Mouse (Mus musculus) cerebellum, adult 11-12 months (tissue): Measurements from ENCODE around the gene Pglyrp2.
A peak's percentile ranks its signal among the peaks of the same experiment; 100 is the strongest.

ENCODE experiments used
- DNase-seq: peaks from one replicate; pipeline ENCODE4 v3.0.0; 2022

Pglyrp2 gene

DNA sequence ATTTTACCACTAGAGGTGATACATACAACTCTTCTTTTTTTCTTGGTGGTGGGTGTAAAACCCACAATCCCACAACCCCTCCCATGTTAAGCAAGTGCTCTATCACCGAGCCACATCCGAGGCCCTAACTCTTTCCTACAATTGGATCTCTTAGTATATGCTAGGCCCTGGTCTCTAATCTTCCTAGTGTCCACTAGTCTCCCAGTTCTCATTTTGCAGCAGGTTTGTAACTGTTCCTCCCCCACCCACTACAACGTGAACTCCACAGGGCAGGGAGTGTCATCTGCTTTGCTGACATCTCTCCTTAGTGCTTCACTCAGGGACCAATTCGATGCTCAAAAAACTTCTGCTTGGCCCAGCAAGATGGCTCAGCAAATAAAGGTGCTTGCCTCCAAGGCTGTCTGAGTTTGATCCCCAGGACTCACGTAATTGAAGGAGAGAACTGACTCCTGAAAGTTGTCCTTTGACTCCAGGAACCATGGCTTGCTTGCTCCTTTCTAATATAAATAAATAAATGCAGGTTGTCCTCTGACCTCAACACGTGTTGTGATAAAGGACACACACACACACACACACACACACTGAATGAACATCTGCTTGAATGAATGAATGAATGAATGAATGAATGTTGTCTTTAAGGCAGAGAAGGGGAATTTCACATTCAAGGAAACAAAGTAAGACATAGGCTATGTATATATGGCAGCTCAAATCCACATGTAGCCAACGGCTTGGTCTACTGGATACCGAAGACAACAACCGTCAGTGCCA lies 21.8 kb downstream of the Pglyrp2 start:
- no peak for DNase-seq

- no peak for DNase-seq
Observed at GRCm38 (mm10) chr17:32396266-32396665, 27.7 kb downstream of the Pglyrp2 start.

- DNase-seq: no peak
Observed at GRCm38 (mm10) chr17:32393944-32394343, 30.0 kb downstream of the Pglyrp2 start.

DNA sequence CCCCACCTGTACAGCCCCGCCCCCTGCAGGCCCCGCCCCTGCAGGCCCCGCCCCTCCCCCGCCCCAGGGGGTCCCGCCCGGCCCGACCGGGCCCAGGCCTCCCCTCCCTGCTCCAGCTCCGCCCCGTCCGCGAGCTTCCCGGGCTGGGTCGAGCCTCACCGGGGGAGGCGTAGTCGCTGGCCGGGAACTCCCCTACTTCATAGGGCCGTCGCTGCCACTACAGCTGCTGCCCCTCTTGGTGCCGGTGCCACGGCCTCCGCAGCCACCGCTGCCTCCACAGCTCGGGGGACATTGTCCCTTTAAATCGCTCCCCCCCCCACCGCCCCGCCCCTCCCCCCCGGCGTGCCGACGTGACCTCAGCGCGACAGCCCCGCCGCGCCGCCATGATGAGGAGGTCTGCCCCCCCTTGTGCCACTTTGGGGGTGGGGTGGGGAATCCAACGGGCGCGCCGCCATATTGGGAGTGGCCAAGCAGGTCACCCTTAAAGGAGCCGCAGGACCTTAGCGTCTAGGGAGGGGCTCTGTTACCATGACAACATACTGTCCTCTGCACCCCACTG lies 34.8 kb downstream of the Pglyrp2 start, which contains the start of gene Wiz:
Wiz (minus strand) TSS at position 339 of the 559 bp plus-strand sequence.
- peak; percentile 97 for DNase-seq

DNA sequence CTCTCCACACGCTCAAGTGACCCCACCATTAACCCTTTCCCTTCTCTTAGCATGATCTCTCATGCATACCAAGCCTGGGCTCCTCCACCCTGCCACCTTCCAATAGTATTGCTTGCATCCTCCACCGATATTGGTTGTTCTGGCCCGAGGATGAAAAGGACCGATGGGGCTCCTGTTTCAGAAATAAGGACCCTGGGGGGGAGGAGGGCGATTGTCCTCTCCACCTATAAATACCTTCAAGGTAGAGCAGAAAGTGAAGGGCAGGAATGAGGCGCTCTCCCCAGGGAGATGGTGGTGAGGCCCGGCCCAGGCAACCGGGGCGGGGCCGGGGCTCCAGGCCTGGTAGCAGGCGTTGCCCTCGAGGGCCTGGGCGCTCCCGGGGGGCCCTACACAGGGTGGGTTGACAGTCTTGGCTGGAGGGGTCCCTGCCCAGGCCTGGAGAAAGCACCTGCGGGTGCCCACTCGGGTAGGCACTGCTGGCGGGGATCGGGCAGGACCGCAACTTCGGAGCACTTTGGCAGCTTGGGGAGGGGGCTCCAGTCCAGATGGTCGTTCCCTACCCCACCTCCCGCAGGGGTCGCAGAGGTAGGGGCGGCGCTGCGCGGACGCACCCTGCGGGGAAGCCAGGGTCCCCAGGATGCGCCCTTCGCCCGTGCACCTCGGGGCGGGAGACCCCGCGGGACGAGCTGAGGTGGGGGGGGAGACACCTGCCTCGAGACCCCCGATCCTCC lies 35.4 kb downstream of the Pglyrp2 start:
- DNase-seq: peak; percentile 81

DNA sequence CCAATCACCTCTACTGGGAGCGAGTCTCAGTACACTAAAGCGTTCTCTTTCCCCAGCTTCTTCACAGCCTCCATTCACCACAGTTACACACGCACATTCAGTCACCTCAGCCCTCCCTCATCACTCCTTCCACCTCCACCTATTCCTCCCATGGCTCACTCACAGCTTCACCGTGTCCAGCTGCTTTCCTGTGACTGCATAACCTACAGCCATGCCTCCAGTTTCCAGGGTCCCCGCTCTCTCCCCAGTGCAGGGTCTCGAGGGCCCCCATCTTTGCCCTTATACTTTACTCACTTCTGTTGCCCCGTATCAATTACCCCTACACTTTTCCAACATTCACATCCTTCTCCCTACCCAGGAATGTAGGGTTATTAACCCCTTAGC lies 36.0 kb downstream of the Pglyrp2 start:
- DNase-seq: no peak

GRCm38 (mm10) chr17:32386659-32387432 lies 37.1 kb downstream of the Pglyrp2 start:
- DNase-seq: no peak

GRCm38 (mm10) chr17:32383661-32384060 lies 40.3 kb downstream of the Pglyrp2 start:
- DNase-seq: peak; percentile 19

DNA sequence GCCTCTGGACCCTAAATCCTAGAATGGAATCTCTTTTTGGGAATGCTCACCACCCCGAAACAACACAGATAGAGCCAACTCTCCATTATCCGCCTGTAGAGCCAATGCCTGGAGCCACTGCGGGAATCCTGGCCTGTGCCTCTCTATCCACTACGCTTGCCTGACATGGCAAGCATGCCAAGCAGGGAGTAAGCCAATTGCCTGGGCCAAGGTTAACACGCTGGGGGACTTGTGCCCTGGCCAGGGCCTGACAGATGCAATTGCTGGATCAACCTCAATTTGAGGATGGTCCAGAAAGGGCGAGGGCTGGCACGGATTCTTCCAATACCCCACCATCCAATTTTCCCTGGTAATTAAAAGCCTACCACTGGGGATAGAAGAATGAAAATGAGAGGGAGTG lies 41.4 kb downstream of the Pglyrp2 start:
- DNase-seq: peak; percentile 82

DNA sequence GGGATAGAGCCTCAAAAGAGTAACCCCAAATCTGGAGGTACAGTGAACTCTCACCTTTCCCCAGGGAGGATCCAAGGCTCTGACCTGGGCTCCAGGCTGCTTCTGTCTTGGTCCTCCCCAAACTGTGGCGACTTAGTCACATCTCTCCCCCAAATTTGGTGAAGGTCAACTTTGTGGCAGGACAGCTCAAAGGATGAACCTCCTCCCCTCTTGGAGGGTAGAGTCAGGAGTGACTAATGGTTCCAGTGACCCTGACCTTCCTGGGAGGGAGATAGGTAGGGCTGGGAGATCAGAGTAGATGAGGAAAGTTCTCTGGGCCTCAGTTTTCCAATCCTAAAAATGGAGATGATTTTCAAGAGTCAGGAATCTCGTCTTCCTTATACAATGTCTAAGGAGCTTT lies 45.2 kb downstream of the Pglyrp2 start:
- peak; percentile 1 for DNase-seq

DNA sequence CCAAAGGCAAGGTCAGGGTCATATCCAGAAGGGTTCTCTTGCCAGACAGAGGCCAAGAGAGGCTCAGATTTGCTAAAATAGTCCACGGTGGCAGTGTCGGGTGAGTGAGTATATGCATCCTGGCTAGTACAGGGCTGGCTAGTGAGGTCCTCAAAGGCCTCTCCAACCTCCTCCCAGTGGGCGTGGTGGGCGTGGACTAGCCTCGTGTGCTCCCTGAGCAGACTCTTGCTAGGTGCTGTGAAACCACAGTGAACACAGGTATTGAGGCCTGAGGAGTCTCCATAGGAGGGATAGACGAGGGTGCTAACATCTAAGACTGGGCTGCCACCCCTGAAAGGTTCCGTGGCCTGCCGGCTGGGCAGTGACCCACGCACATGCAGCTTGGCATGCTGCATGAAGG lies 46.8 kb downstream of the Pglyrp2 start:
- DNase-seq: peak; percentile 4

- DNase-seq: peak; percentile 2
Observed at GRCm38 (mm10) chr17:32376475-32376874, 47.5 kb downstream of the Pglyrp2 start.

- DNase-seq: peak; percentile 1
Observed at GRCm38 (mm10) chr17:32368991-32369578, 54.9 kb downstream of the Pglyrp2 start.

DNA sequence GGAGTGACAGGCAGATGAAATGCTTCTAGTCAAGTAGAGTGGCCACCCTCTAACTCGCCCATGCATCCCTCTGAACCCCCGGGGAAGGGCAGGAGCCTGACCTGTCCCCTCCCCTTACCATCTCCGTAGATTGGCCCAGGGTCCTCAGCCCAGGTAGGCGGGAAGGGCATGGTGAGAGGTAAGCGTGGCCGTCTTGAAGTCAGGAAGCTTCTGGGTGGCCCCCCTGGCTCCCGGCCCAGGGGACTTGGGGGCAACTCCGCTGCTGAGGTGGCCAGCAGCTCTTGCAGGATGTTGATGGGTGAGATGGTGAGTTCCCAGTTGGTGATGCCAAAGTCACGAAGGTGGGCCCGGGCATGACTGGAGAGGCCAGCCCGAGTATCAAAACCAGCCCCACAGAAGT lies 56.3 kb downstream of the Pglyrp2 start:
- DNase-seq: peak; percentile 31

DNA sequence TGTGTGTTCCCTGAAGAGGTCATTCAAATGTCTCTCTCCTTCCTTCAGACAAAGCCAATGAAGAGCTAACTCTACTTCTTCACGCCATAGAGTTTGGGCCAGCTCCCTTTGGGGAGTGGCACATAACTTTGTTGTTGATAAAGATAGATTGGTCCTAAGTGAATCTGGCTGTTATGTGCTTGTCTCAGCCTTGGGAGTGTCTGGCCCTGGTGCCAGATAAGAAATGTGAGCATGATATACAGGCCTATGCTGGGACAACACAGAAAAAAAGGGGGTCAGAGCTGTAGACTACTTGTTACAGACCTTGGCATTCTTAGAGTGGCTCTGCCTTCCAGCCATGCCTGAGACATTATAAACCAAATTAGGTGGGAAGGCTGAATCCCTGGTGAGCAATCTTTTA lies 58.7 kb downstream of the Pglyrp2 start:
- DNase-seq: no peak

GRCm38 (mm10) chr17:32364850-32365249 lies 59.1 kb downstream of the Pglyrp2 start:
- DNase-seq: peak; percentile 29

DNA sequence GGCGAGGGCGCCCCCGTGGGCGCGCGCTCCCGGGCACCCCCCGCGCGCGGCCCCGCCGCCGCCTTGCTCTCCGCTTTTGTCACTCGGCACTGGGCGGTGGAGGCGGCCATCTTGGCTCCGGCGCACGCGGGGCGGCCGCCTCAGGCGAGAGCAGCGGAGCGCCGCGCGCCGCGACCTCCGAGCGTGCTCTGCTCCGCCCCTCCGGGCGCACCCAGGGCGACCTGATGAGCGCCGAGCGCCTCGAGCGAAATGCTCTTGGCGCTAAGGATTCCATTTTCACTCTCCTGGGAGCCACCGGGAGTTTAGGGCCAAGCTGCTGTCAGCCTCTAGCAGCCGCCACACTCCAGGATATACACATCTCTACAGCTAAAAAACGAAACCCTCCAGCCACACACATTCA lies 59.6 kb downstream of the Pglyrp2 start:
- DNase-seq: peak; percentile 86

DNA sequence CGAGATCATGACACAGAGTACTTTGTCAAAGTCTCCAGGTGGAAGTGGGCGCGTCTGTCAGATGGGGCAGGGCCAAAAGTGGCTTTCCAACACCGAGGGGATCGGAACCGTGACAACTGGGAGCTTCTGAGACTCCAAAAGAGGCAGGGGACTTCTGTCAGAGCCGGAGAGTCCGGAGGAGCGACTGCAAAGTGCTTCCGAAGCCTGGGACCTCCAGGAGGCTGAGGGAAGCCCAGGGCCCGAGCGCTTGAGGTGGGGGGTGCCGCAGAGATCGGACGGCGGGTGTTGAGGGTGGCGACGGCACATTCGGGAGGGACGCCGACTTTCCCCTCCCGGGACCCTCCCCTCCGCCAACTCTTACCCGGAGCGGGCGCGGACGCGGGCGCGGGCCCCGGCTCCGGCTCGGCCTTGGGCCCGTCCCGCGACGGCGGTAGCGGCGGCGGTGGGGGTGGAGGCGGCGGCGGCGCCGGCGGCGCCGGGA lies 60.1 kb downstream of the Pglyrp2 start:
- DNase-seq: peak; percentile 47

- DNase-seq: peak; percentile 25
Observed at GRCm38 (mm10) chr17:32362686-32363085, 61.3 kb downstream of the Pglyrp2 start.
